Mouse (Mus musculus): ENCODE results near the gene Insc. TPM values are rescaled to one million over a fixed set of nuclear protein-coding genes. Genes with fewer than 3 reads are reported as not detected.

The Insc gene
- polyA plus RNA-seq, 1 experiment from 2014 or later: 5.3 TPM

DNA sequence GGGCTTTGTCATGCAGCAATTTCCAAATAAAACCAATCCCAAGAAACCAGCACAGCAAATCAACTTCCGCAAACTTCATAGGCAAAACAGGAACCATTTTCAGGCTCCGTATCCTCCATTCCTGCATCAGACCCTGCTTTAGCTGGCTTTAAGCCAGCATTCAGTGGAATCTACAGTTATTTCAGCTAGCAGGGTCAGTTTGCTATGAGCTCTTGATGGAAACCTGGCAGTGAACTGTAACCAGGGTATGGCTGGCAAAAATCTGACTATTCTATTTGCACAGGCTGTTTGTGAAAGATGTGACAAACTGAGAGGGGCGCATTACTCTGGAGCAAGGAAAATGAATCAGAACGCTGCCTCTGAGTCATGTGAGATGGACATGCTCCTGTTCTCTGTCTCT, 146.7 kb downstream of the Insc start:
- Histone ChIP-seq H3K4me1 (no peaks in the 10 kb centered on the region), H3K27ac (no peak overlapping the region), H3K4me2 (no peak overlapping the region), H3K9me3 (no peaks in the 10 kb centered on the region), H3K4me3 (no peak overlapping the region), H3K36me3 (no peaks in the 10 kb centered on the region), H3K27me3 (no peaks in the 10 kb centered on the region), H3K9ac (no peak overlapping the region)
- peak; percentile 39; the same call in 1 of the 2 replicates for ATAC-seq (ENCODE audit: borderline replicate concordance, extremely low read depth, low FRiP score, low TSS enrichment)
- 60% methylated on average over 4 of the region's 4 CpGs for WGBS

DNA sequence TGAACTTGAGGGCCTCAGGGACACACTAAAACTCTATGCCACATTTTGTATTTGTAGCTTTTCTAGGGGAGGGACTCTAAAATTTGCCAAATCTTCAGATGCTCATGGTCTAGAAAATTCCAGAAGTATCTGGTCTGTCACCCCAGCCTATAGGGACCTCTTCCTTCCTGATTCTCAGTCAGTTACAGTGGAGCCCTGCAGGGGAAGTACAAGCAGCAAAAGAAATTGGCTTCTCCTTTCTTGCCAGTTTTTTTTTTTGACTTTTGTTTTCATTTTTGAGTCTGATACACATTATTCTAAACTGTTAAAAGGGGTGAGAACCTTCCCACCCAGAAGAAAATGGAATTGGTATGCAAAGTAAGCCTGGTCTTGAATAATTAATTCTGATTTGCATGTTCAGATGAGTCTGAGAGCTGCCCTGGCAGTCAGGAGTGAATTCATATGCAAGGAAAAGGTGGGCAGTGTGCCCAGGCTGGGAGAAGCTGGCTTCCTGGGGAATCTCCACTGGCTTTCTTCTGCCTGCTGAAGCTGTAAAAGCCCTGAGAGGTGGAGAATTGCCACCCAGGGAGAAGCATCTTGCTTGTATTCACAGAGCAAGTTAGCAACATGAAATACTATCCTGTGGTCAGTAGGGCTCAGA, 149.2 kb downstream of the Insc start:
- no peak overlapping the region for H3K4me2 ChIP-seq
- no peak for ATAC-seq (ENCODE audit: borderline replicate concordance, extremely low read depth, low FRiP score, low TSS enrichment)
- no peaks in the 10 kb centered on the region for H3K27me3 ChIP-seq
- no peaks in the 10 kb centered on the region for H3K36me3 ChIP-seq
- H3K4me1 ChIP-seq: no peaks in the 10 kb centered on the region
- no peak overlapping the region for H3K27ac ChIP-seq
- no peak overlapping the region for H3K9ac ChIP-seq
- no peaks in the 10 kb centered on the region for H3K9me3 ChIP-seq
- H3K4me3 ChIP-seq: no peak overlapping the region

DNA sequence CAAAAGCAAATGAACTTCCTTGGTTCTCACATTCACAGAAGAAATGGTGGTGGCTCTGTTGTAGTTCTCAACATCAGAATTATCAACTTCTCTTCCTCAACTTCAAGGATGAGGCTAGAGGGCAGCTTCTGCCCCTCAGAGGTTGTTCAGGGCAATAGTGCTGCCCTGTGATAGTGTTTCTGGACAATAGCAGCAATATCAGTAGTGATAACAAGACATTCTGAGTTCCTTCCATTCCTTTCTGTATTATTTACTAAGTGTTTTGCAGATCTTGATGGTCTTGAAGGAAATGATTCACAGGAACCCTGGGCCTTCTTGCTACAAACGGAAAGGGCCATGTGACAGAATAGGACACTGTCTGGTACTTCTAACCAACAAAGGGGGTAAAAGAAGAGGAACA, 150.4 kb downstream of the Insc start:
- no peak for ATAC-seq (ENCODE audit: borderline replicate concordance, extremely low read depth, low FRiP score, low TSS enrichment)
- 71% methylated on average over 1 of the region's 1 CpGs for WGBS
- Histone ChIP-seq H3K27me3 (no peaks in the 10 kb centered on the region), H3K4me3 (no peak overlapping the region), H3K27ac (no peak overlapping the region), H3K9ac (no peak overlapping the region), H3K36me3 (no peaks in the 10 kb centered on the region), H3K4me2 (no peak overlapping the region), H3K9me3 (no peaks in the 10 kb centered on the region), H3K4me1 (no peaks in the 10 kb centered on the region)

DNA sequence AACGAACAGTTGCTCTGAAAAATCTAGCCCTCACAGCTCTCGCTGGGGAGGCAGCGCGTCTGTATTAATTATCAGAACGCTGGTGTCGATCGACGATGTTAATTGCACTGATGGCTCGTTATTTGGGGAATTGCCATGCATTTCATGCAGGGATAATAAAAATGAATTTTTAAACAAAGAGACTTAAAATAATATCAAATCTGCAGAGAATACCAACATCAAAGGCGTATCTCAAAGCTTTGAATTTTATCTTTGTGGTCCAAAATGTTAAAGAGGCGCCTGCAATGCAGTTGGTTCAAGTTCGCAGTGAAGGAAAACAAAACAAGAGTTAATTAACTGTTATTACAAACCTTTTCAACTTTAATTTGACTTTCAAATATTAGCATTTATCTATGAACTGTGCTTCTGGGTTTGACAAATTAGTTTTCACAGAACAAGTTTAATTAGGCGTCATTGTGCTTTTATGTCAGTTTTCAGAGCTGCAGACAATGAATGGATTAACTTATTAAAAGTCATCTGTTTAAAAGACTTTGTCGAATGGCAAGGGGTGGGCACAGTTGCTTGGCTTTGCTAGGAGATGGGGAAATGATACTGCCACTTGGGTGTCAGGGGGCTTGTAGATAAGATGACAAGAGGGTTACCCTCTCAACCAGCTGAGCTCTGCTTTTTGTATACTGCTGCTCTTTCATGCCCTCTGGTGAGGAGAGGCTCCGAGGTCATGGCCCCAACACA, 153.6 kb downstream of the Insc start:
- Histone ChIP-seq H3K4me2 (no peak overlapping the region), H3K4me3 (no peak overlapping the region), H3K9me3 (no peaks in the 10 kb centered on the region), H3K36me3 (no peaks in the 10 kb centered on the region), H3K27me3 (no peaks in the 10 kb centered on the region), H3K27ac (no peak overlapping the region), H3K9ac (no peak overlapping the region), H3K4me1 (no peaks in the 10 kb centered on the region)
- WGBS: 62% methylated on average over 15 of the region's 15 CpGs
- no peak for ATAC-seq (ENCODE audit: borderline replicate concordance, extremely low read depth, low FRiP score, low TSS enrichment)

Other genes with a start within 250 kb of the Insc start
- gene Cyp2r1, start 180.7 kb upstream of the Insc start, polyA plus RNA-seq (2015; fragmentation: Nextera tagmentation; extraction: Ambion mirVana): 1.9 and 2.4 TPM in 2 replicates
- gene Calca, start 107.3 kb upstream of the Insc start, polyA plus RNA-seq (2015; fragmentation: Nextera tagmentation; extraction: Ambion mirVana): 2.5 and 3.6 TPM in 2 replicates
- 0.62 and 0.97 TPM in 2 replicates for gene Calcb, start 25.1 kb upstream of the Insc start, polyA plus RNA-seq (2015; fragmentation: Nextera tagmentation; extraction: Ambion mirVana)

All from lung, embryonic 15.5 days (tissue).